Mouse (Mus musculus) gastrocnemius, adult 8-10 months (tissue): Measurements from ENCODE around the gene Slfn8. TPM values are rescaled to one million over a fixed set of nuclear protein-coding genes. Genes with fewer than 3 reads are reported as not detected.
"Not testable (repeated sequence)": the region's sequence is repeated elsewhere in the genome, so short reads cannot be mapped to it uniquely, and the experiment has no call there.

Experiments
- DNase-seq, 2 experiments: peaks; one replicate each; pipeline ENCODE4 v3.0.0; 2022; ENCODE audit warnings: low spot score in 2 of 2
- microRNA-seq: library from miRNA; unstranded; fragments of <30 nt; microRNA quantifications from one replicate; pipeline ENCODE4 v1.2.0, GENCODE M21; 2022
- total RNA-seq, 4 experiments: library from RNA; stranded (reverse); gene quantifications; 2 replicates each; pipeline ENCODE4 v1.2.4; 2022

The Slfn8 gene
- total RNA-seq, 4 experiments from 2014 or later: 0.17 to 0.36 (median 0.33) TPM

- DNase-seq: peak in 1 of 2 experiments; percentile 32
Observed at GRCm38 (mm10) chr11:82991469-82992166, 29.0 kb downstream of the Slfn8 start, which contains the start of gene Slfn9. Gene Slfn9 (minus strand): TSS chr11:82991830.

DNA sequence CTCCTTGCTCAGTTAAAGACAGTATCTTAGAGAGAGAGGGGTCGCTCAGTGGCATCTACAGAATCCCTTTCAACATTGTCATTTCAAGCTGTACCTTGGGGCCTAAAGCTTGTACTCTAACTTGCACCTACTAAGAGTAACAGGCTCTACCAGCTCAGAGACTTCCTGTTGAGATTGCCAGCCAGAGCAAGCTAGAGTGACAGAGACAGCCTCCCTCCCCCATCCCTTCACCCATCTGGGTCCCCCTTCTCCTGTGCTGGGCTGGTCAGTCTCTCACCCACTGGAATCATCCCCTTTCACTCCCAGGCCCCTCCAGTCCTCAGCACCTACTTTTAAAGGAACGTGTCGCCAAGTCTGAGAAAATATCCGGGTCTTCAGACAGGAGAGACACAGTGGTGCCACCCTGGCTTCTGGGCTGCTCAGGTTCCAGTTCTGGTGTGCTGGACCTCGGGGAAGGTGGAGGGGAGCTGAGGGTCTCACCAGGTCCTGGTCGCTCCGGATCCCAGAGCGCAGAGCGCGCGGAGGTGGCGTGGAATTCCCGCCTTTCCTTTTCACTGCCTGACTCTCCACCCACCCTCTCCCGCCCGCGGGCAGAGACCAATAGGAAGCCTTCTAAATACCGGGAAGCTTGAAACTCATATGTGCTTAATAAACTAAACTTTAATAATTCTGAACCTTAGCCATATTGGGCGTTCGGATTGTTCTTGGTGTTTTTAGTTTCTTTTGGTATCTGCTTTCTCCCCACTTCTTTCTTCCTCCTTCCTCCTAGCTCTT is 29.8 kb downstream of the Slfn8 start:
- DNase-seq: not testable (repeated sequence)

DNA sequence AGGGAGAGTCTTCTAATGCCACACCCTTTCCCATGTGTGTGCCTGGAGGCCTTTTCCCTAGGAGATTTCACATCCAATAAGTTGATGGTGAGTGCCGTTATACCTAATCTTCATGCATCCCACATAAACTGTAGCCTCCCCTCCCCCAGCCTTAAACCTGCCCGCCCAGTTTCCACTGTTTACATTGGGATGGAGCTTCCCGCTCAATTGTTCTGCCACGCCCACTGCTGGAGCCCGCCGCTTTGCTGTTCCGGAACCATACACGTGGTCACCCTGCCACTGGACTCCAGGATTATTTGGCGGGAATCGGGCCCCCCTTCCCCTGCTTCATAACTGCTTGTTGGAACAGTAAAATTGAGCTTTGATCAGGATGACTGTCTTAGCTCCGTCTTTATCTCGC is 31.3 kb downstream of the Slfn8 start:
- DNase-seq: no peak

- DNase-seq: no peak
Observed at GRCm38 (mm10) chr11:82987621-82988020, 33.0 kb downstream of the Slfn8 start.

- peak in 1 of 2 experiments; percentile 15 for DNase-seq
Observed at GRCm38 (mm10) chr11:82983193-82983592, 37.4 kb downstream of the Slfn8 start.

- not testable (repeated sequence) for DNase-seq
Observed at GRCm38 (mm10) chr11:82982409-82982808, 38.2 kb downstream of the Slfn8 start.

DNA sequence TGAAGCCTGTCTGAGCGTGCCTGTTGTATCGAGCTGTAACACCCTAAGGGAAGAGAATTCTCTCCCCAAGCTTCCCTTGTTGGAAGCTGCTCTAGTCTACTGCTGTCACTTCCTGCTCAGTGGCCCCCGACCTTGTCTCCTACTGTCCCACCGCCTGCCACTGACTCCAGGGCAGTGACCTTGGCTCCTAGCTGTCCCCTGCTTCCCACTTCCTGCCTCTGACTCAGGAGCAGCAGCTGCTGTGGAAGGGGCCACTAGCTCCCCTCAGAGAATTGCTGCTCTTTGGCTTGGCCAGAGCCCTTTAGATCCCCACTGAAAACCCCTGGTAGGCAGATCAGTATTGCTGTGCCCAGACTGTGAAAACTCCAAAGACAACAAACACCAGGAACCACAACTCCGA is 46.7 kb downstream of the Slfn8 start:
- DNase-seq: no peak

DNA sequence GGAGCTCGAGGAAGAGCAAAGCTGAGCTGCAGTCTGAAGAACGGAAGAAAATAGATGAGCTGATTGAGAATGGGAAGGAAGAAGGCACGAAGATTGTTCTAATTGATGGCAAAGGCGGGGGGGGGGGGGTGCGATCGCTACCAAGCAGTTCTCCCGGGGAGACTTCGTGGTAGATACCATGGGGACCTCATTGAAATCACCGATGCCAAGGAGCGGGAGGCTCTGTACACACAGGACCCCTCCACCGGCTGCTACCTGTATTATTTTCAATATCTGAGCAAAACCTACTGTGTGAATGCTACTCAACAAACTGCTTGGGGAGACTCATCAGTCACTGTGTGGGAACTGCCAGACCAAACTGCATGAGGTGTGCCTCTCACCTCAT is 49.0 kb downstream of the Slfn8 start:
- no peak for DNase-seq

- DNase-seq: no peak
Observed at GRCm38 (mm10) chr11:82970712-82971589, 49.7 kb downstream of the Slfn8 start.

GRCm38 (mm10) chr11:82962215-82962614 is 58.4 kb downstream of the Slfn8 start:
- DNase-seq: no peak

DNA sequence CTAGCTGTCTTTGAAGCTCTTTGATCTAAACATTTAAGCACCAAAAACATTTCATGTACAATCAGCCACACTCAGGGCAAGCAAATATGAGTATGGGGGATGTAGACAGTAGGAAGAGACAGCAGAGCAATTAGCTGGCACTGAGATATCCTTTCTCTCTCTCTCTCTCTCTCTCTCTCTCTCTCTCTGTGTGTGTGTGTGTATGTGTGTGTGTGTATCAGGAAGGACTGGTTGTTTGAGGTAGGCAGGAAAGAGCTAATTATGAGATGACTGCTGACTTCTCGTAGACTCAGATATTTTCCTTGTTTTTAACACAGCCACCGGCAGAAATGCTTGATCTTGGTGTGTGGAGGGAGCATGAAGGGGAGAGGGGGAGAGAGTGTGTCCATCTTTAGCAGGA is 58.9 kb downstream of the Slfn8 start:
- no peak for DNase-seq

- DNase-seq: peak in 1 of 2 experiments; percentile 12
Observed at GRCm38 (mm10) chr11:82959613-82960012, 61.0 kb downstream of the Slfn8 start.

- DNase-seq: no peak
Observed at GRCm38 (mm10) chr11:82956925-82957324, 63.7 kb downstream of the Slfn8 start.

GRCm38 (mm10) chr11:82954631-82955030 is 66.0 kb downstream of the Slfn8 start:
- no peak for DNase-seq

DNA sequence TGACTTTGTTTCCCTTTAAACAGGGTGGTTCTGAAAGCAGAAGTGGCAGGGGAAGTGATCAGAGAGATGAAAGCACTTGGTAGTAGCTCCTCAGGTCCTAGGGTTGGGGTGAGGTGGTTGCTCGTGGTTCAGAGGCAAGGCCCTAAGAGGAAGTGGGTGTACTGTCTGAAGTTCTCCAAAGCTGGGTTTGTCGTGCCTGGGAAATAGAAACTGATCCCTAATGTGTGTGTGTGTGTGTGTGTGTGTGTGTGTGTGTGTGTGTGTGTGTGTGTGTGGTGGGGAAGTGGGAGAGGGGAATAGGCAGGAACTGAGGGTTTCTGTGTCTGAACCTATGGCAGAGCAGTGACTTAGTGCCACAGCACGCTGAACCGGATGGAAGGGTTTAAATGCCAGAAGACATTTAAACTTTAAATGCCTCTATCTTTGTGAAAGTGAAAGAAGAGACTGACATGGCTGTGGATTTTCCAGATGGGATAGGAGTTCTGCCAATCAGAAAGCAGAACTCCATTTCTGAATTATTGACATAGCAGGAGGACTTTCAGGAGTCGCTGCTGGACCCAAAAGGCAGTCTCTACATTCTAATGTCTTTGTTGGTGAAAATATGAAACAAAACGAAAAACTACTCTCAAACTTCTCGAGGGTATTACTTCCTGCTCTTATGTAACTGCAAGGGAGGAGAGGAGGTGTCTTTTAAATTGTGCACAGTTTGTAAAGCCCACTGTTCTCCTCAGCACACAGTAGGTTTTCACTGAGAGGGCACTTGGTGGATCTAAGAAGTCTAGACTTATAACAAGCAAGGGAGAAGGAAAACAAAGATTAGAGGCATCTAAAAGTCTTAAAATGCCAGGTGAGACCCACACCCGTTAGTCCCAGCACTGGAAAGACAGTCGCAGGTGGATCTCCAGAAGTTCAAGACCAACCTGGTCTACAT is 67.7 kb downstream of the Slfn8 start:
- DNase-seq: no peak

Small RNA genes within 50 kb of the gene (microRNA-seq; reads per million reads assigned to microRNA genes)
- gene Gm27598 (not detected), gene Mir7679 (not detected)

Other genes with a start within 250 kb of the Slfn8 start
- gene Lig3, start 239.7 kb downstream of the Slfn8 start, total RNA-seq: 10 to 100 TPM; 19.6 to 25.6 (median 21.3) TPM
- gene Rffl, start 149.6 kb downstream of the Slfn8 start, total RNA-seq: 1 to 10 TPM; 7.5 to 9.7 (median 8.8) TPM
- 1 to 10 TPM; 3.1 to 4.1 (median 3.6) TPM for gene Rad51d, start 130.2 kb downstream of the Slfn8 start, total RNA-seq
- gene Fndc8, start 128.7 kb downstream of the Slfn8 start, total RNA-seq: not detected
- 10 to 100 TPM in 3 of 4 experiments, 1 to 10 TPM in 1; 9.0 to 12.9 (median 10.9) TPM for gene Nle1, start 112.4 kb downstream of the Slfn8 start, total RNA-seq
- gene Unc45b, start 110.3 kb downstream of the Slfn8 start, total RNA-seq: 100 to 1,000 TPM; 184 to 219 (median 203) TPM
- gene Slfn5, start 69.5 kb downstream of the Slfn8 start, total RNA-seq: 10 to 100 TPM; 10.1 to 16.3 (median 12.4) TPM
- under 1 TPM; 0.05 to 0.18 (median 0.09) TPM for gene Slfn9, start 29.0 kb downstream of the Slfn8 start, total RNA-seq
- under 1 TPM; 0.48 to 0.62 (median 0.56) TPM for gene Slfn2, start 44.3 kb upstream of the Slfn8 start, total RNA-seq
- not detected for gene Slfn1, start 96.0 kb upstream of the Slfn8 start, total RNA-seq
- under 1 TPM in 1 of 4 experiments, not detected in 3; 0.08 TPM for gene Slfn4, start 154.4 kb upstream of the Slfn8 start, total RNA-seq
- gene Slfn3, start 170.5 kb upstream of the Slfn8 start, total RNA-seq: under 1 TPM in 3 of 4 experiments, not detected in 1; 0.24 to 0.43 (median 0.34) TPM